Mouse (Mus musculus) layer of hippocampus, adult 8-10 months (tissue): ENCODE measurements around the gene Ugt1a10. TPM values are rescaled to one million over a fixed set of nuclear protein-coding genes. Genes with fewer than 3 reads are reported as not detected.
A peak's percentile ranks its signal among the peaks of the same experiment; 100 is the strongest.
"Not testable (repeated sequence)": the region's sequence is repeated elsewhere in the genome, so short reads cannot be mapped to it uniquely, and the experiment has no call there.

Source experiments
- DNase-seq, 2 experiments: peaks; one replicate each; pipeline ENCODE4 v3.0.0; 2022; ENCODE audit warnings: low spot score in 2 of 2
- total RNA-seq, 4 experiments: library from RNA; stranded (reverse); gene quantifications; 2 replicates each; pipeline ENCODE4 v1.2.4; 2022

Gene Ugt1a10
- total RNA-seq, 4 experiments from 2014 or later: not detected

- DNase-seq: no peak
These were observed 158.7 kb downstream of the Ugt1a10 start for GRCm38 (mm10) chr1:88213766-88214461.

- peak in 1 of 2 experiments; percentile 5 for DNase-seq
These were observed 159.3 kb downstream of the Ugt1a10 start for GRCm38 (mm10) chr1:88214462-88214952.

GRCm38 (mm10) chr1:88215466-88216380, 160.5 kb downstream of the Ugt1a10 start:
- DNase-seq: no peak

GRCm38 (mm10) chr1:88216551-88216950, 161.4 kb downstream of the Ugt1a10 start:
- DNase-seq: no peak

- no peak for DNase-seq
These were observed 162.0 kb downstream of the Ugt1a10 start for GRCm38 (mm10) chr1:88217144-88217543.

- no peak for DNase-seq
These were observed 162.4 kb downstream of the Ugt1a10 start for GRCm38 (mm10) chr1:88217576-88217975.

- DNase-seq: peak in 1 of 2 experiments; percentile 9
These were observed 162.9 kb downstream of the Ugt1a10 start for GRCm38 (mm10) chr1:88218051-88218450.

- DNase-seq: no peak
These were observed 163.4 kb downstream of the Ugt1a10 start for GRCm38 (mm10) chr1:88218591-88218990.

- no peak for DNase-seq
These were observed 163.9 kb downstream of the Ugt1a10 start for GRCm38 (mm10) chr1:88219054-88219453.

GRCm38 (mm10) chr1:88220336-88220735, 165.1 kb downstream of the Ugt1a10 start:
- DNase-seq: no peak

- no peak for DNase-seq
These were observed 167.0 kb downstream of the Ugt1a10 start for GRCm38 (mm10) chr1:88222216-88222615.

GRCm38 (mm10) chr1:88223011-88223515, 167.9 kb downstream of the Ugt1a10 start:
- DNase-seq: not testable (repeated sequence)

GRCm38 (mm10) chr1:88223591-88223990, 168.4 kb downstream of the Ugt1a10 start:
- DNase-seq: no peak

- DNase-seq: no peak
These were observed 169.0 kb downstream of the Ugt1a10 start for GRCm38 (mm10) chr1:88224029-88224776.

- not testable (repeated sequence) for DNase-seq
These were observed 170.1 kb downstream of the Ugt1a10 start for GRCm38 (mm10) chr1:88225301-88225700.

- DNase-seq: no peak
These were observed 170.6 kb downstream of the Ugt1a10 start for GRCm38 (mm10) chr1:88225741-88226140.

- DNase-seq: no peak
These were observed 171.6 kb downstream of the Ugt1a10 start, which contains the start of gene Mroh2a for GRCm38 (mm10) chr1:88226670-88227379. TSS of gene Mroh2a (plus strand) at chr1:88226986.

GRCm38 (mm10) chr1:88227482-88227881, 172.3 kb downstream of the Ugt1a10 start:
- DNase-seq: no peak

- no peak for DNase-seq
These were observed 172.9 kb downstream of the Ugt1a10 start for GRCm38 (mm10) chr1:88228121-88228520.

- no peak for DNase-seq
These were observed 174.4 kb downstream of the Ugt1a10 start for GRCm38 (mm10) chr1:88229566-88229965.
